ENCODE assay signal across 15 mouse cellular contexts in genomic region chr1:135346891-135347290, GRCm38 (mm10). TPM values are rescaled to one million over a fixed set of nuclear protein-coding genes. Genes with fewer than 3 reads are reported as not detected.
DNase-seq lines count a peak whose midpoint lies in the region; ATAC-seq and TF ChIP-seq lines count a peak whose summit lies in the region.
"Had no signal": no experiment of that assay in that cellular context is flagged by ENCODE, and none has a peak within 500 bp of the region (broad histone marks: within the 10 kb centered on the region; RNA-seq: fewer than 3 reads in every experiment).

No protein-coding gene starts in this region.

- H3K4me2 ChIP-seq in heart, embryonic 13.5 days: no peak overlapping the region
- no peak overlapping the region for H3K4me2 ChIP-seq in lung, postnatal 0 days (replicated peaks; ENCODE audit: low read depth, low read length)
- no peak overlapping the region for H3K4me2 ChIP-seq in intestine, embryonic 16.5 days (ENCODE audit: low read depth, low read length)
- no peak overlapping the region for H3K4me2 ChIP-seq in forebrain, embryonic 16.5 days (ENCODE audit: low read length)
- H3K4me2 ChIP-seq: embryonic facial prominence, embryonic 13.5 days; heart, embryonic 15.5 days; hindbrain, embryonic 15.5 days; liver, embryonic 15.5 days had no signal

- H3K9ac ChIP-seq in heart, embryonic 13.5 days: no peak overlapping the region
- no peak overlapping the region for H3K9ac ChIP-seq in lung, postnatal 0 days (replicated peaks; ENCODE audit: low read depth)
- no peak overlapping the region for H3K9ac ChIP-seq in intestine, embryonic 16.5 days (ENCODE audit: low read depth, low read length)
- H3K9ac ChIP-seq in forebrain, embryonic 16.5 days (replicated peaks; ENCODE audit: low read depth, low read length): no peak overlapping the region
- H3K9ac ChIP-seq: embryonic facial prominence, embryonic 13.5 days; heart, embryonic 15.5 days; hindbrain, embryonic 15.5 days; liver, embryonic 15.5 days had no signal

- H3K36me3 ChIP-seq in heart, embryonic 13.5 days: no peaks in the 10 kb centered on the region
- no peaks in the 10 kb centered on the region for H3K36me3 ChIP-seq in lung, postnatal 0 days (ENCODE audit: insufficient read depth, low read length)
- H3K36me3 ChIP-seq in intestine, embryonic 16.5 days (ENCODE audit: control insufficient read depth, insufficient read depth, low read length): no peaks in the 10 kb centered on the region
- no peaks in the 10 kb centered on the region for H3K36me3 ChIP-seq in forebrain, embryonic 16.5 days (ENCODE audit: control insufficient read depth, insufficient read depth)
- no peaks in the 10 kb centered on the region for H3K36me3 ChIP-seq in hindbrain, embryonic 10.5 days
- H3K36me3 ChIP-seq: embryonic facial prominence, embryonic 13.5 days; G1E; heart, embryonic 15.5 days; hindbrain, embryonic 15.5 days; liver, embryonic 15.5 days had no signal

- intact Hi-C loops in heart, postnatal 10 days (cut with DNase I): no loop called here

- H3K27me3 ChIP-seq in heart, embryonic 13.5 days (replicated peaks): no peaks in the 10 kb centered on the region
- no peaks in the 10 kb centered on the region for H3K27me3 ChIP-seq in lung, postnatal 0 days (replicated peaks; ENCODE audit: insufficient read depth, low read length)
- no peaks in the 10 kb centered on the region for H3K27me3 ChIP-seq in intestine, embryonic 16.5 days (replicated peaks; ENCODE audit: control insufficient read depth, insufficient read depth, low read length)
- no peaks in the 10 kb centered on the region for H3K27me3 ChIP-seq in forebrain, embryonic 16.5 days (replicated peaks; ENCODE audit: control insufficient read depth, insufficient read depth, low read length)
- H3K27me3 ChIP-seq in hindbrain, embryonic 10.5 days (ENCODE audit: insufficient read depth, poor library complexity, severe bottlenecking): no peaks in the 10 kb centered on the region
- H3K27me3 ChIP-seq: embryonic facial prominence, embryonic 13.5 days; heart, embryonic 15.5 days; hindbrain, embryonic 15.5 days; liver, embryonic 15.5 days had no signal

- no peak for TF ChIP-seq EP300 in lung, postnatal 0 days (IDR thresholded peaks at IDR 0.05)

- no peak for TF ChIP-seq CTCF in lung, postnatal 0 days (IDR thresholded peaks at IDR 0.05)
- TF ChIP-seq CTCF in lung, adult 2 months (IDR thresholded peaks at IDR 0.05; ENCODE audit: insufficient read depth, low read length): no peak

- H3K4me3 ChIP-seq in heart, embryonic 13.5 days: no peak overlapping the region
- H3K4me3 ChIP-seq in lung, postnatal 0 days (ENCODE audit: low read depth, low read length): no peak overlapping the region
- no peak overlapping the region for H3K4me3 ChIP-seq in lung, adult 2 months (replicated peaks; ENCODE audit: extremely low read depth, low read depth, low read length)
- no peak overlapping the region for H3K4me3 ChIP-seq in intestine, embryonic 16.5 days (ENCODE audit: low read length)
- H3K4me3 ChIP-seq in forebrain, embryonic 16.5 days (replicated peaks; ENCODE audit: low read length): no peak overlapping the region
- H3K4me3 ChIP-seq in hindbrain, embryonic 10.5 days: no peak overlapping the region
- H3K4me3 ChIP-seq: embryonic facial prominence, embryonic 13.5 days; heart, embryonic 15.5 days; hindbrain, embryonic 15.5 days; liver, embryonic 15.5 days had no signal

- ATAC-seq in heart, embryonic 13.5 days (ENCODE audit: extremely low read depth, insufficient number of reproducible peaks, low FRiP score, low TSS enrichment): no peak
- ATAC-seq in lung, postnatal 0 days: no peak
- ATAC-seq in intestine, embryonic 16.5 days: no peak
- ATAC-seq in forebrain, embryonic 16.5 days: no peak

- peak overlapping the region; percentile 26 for H3K27ac ChIP-seq in heart, embryonic 13.5 days (replicated peaks)
- peak overlapping the region; percentile 74 for H3K27ac ChIP-seq in lung, postnatal 0 days (ENCODE audit: low read length)
- peak overlapping the region; percentile 29; the same call in 1 of the 2 replicates for H3K27ac ChIP-seq in intestine, embryonic 16.5 days (ENCODE audit: low read length)
- no peak overlapping the region for H3K27ac ChIP-seq in forebrain, embryonic 16.5 days (ENCODE audit: low read length)
- no peak overlapping the region for H3K27ac ChIP-seq in hindbrain, embryonic 10.5 days
- H3K27ac ChIP-seq: hindbrain, embryonic 15.5 days; liver, embryonic 15.5 days had no signal

- H3K4me1 ChIP-seq in heart, embryonic 13.5 days: peaks cover 17% of the 10 kb centered on the region
- no peaks in the 10 kb centered on the region for H3K4me1 ChIP-seq in lung, postnatal 0 days (ENCODE audit: insufficient read depth, low read depth, low read length)
- 0 out of 2 replicates have a peak, but pooled peaks cover 4% of the 10 kb centered on the region for H3K4me1 ChIP-seq in lung, adult 2 months (ENCODE audit: control insufficient read depth, insufficient read depth, low read length)
- peaks cover 4% of the 10 kb centered on the region; the same call in 1 of the 2 replicates for H3K4me1 ChIP-seq in intestine, embryonic 16.5 days (ENCODE audit: control insufficient read depth, insufficient read depth, low read length)
- H3K4me1 ChIP-seq in forebrain, embryonic 16.5 days (replicated peaks; ENCODE audit: control insufficient read depth, insufficient read depth, low read length): 0 out of 2 replicates have a peak, but pooled peaks cover 2% of the 10 kb centered on the region
- H3K4me1 ChIP-seq in hindbrain, embryonic 10.5 days (replicated peaks): peaks cover 10% of the 10 kb centered on the region
- H3K4me1 ChIP-seq: hindbrain, embryonic 15.5 days; liver, embryonic 15.5 days had no signal

- 45% methylated on average over 3 of the region's 3 CpGs for WGBS in heart, embryonic 13.5 days
- WGBS in lung, postnatal 0 days: 48% methylated on average over 3 of the region's 3 CpGs
- 60% methylated on average over 3 of the region's 3 CpGs for WGBS in lung, adult 2 months
- WGBS in intestine, embryonic 16.5 days: 66% methylated on average over 3 of the region's 3 CpGs
- 65% methylated on average over 3 of the region's 3 CpGs for WGBS in forebrain, embryonic 16.5 days
- WGBS in hindbrain, embryonic 10.5 days: 57% methylated on average over 3 of the region's 3 CpGs

- no peak for TF ChIP-seq POLR2A in lung, adult 2 months (IDR thresholded peaks at IDR 0.05; ENCODE audit: borderline replicate concordance, extremely low read depth, low read depth, low read length)

- no peaks in the 10 kb centered on the region for H3K9me3 ChIP-seq in heart, embryonic 13.5 days
- H3K9me3 ChIP-seq in lung, postnatal 0 days (ENCODE audit: low read length): no peaks in the 10 kb centered on the region
- H3K9me3 ChIP-seq in intestine, embryonic 16.5 days (ENCODE audit: control insufficient read depth, low read length): no peaks in the 10 kb centered on the region
- H3K9me3 ChIP-seq in forebrain, embryonic 16.5 days (ENCODE audit: control insufficient read depth, low read length): no peaks in the 10 kb centered on the region
- H3K9me3 ChIP-seq in hindbrain, embryonic 10.5 days: no peaks in the 10 kb centered on the region
- H3K9me3 ChIP-seq: embryonic facial prominence, embryonic 13.5 days; G1E; heart, embryonic 15.5 days; hindbrain, embryonic 15.5 days; liver, embryonic 15.5 days had no signal

- DNase-seq in heart, postnatal 10 days: no peak
- no peak for DNase-seq in lung, postnatal 0 days (ENCODE audit: low spot score)
- no peak for DNase-seq in lung, adult 2 months
- no peak for DNase-seq in hindbrain, embryonic 10.5 days (ENCODE audit: low spot score)
- DNase-seq: midbrain, embryonic 14.5 days; thymus, postnatal 4 days had no signal

RNA-seq across cellular contexts. Expression of gene Lmod1, which starts 22.3 kb away (rescaled TPM):
- polyA plus RNA-seq in heart, embryonic 13.5 days (2015; fragmentation: Nextera tagmentation; extraction: Ambion mirVana): 1.2 and 1.4 TPM in 2 replicates
- 1 to 10 TPM; 1.7 to 3.0 TPM for total RNA-seq in heart, postnatal 10 days (2021)
- 2.6 and 2.8 TPM in 2 replicates for polyA plus RNA-seq in lung, postnatal 0 days (2015; fragmentation: Nextera tagmentation; extraction: Ambion mirVana)
- polyA plus RNA-seq in lung, adult 2 months (2012; rRNA removed): 9.3 and 12.9 TPM in 2 replicates
- polyA plus RNA-seq in intestine, embryonic 16.5 days (2015; fragmentation: Nextera tagmentation; extraction: Ambion mirVana): 10.6 and 11.7 TPM in 2 replicates
- polyA plus RNA-seq in forebrain, embryonic 16.5 days (2015; fragmentation: Nextera tagmentation; extraction: Ambion mirVana): 0.15 and 0.21 TPM in 2 replicates
- polyA plus RNA-seq in hindbrain, embryonic 10.5 days (2016; fragmentation: Nextera tagmentation; extraction: Ambion mirVana): 0.50 and 0.66 TPM in 2 replicates
- total RNA-seq: megakaryocyte progenitor cell, adult 5-6 weeks had no signal
- polyA plus RNA-seq: G1E had no signal

RNA-seq across cellular contexts. Expression of gene Shisa4, which starts 28.1 kb away (rescaled TPM):
- polyA plus RNA-seq in heart, embryonic 13.5 days (2015; fragmentation: Nextera tagmentation; extraction: Ambion mirVana): 27.5 and 30.8 TPM in 2 replicates
- total RNA-seq in heart, postnatal 10 days (2021): 1 to 10 TPM; 7.2 to 7.8 TPM
- polyA plus RNA-seq in lung, postnatal 0 days (2015; fragmentation: Nextera tagmentation; extraction: Ambion mirVana): 19.2 and 20.0 TPM in 2 replicates
- 14.0 and 16.7 TPM in 2 replicates for polyA plus RNA-seq in lung, adult 2 months (2012; rRNA removed)
- 19.3 and 22.4 TPM in 2 replicates for polyA plus RNA-seq in intestine, embryonic 16.5 days (2015; fragmentation: Nextera tagmentation; extraction: Ambion mirVana)
- polyA plus RNA-seq in forebrain, embryonic 16.5 days (2015; fragmentation: Nextera tagmentation; extraction: Ambion mirVana): 84.9 and 102 TPM in 2 replicates
- polyA plus RNA-seq in hindbrain, embryonic 10.5 days (2016; fragmentation: Nextera tagmentation; extraction: Ambion mirVana): 63.3 and 72.2 TPM in 2 replicates
- total RNA-seq: megakaryocyte progenitor cell, adult 5-6 weeks had no signal
- polyA plus RNA-seq: G1E had no signal

RNA-seq across cellular contexts. Expression of gene Timm17a, which starts 33.3 kb away (rescaled TPM):
- 313 and 356 TPM in 2 replicates for polyA plus RNA-seq in heart, embryonic 13.5 days (2015; fragmentation: Nextera tagmentation; extraction: Ambion mirVana)
- 100 to 1,000 TPM; 406 to 428 TPM for total RNA-seq in heart, postnatal 10 days (2021)
- polyA plus RNA-seq in lung, postnatal 0 days (2015; fragmentation: Nextera tagmentation; extraction: Ambion mirVana): 164 and 186 TPM in 2 replicates
- 29.6 and 51.9 TPM in 2 replicates for polyA plus RNA-seq in lung, adult 2 months (2012; rRNA removed)
- polyA plus RNA-seq in intestine, embryonic 16.5 days (2015; fragmentation: Nextera tagmentation; extraction: Ambion mirVana): 247 and 268 TPM in 2 replicates
- 144 and 154 TPM in 2 replicates for polyA plus RNA-seq in forebrain, embryonic 16.5 days (2015; fragmentation: Nextera tagmentation; extraction: Ambion mirVana)
- 193 and 199 TPM in 2 replicates for polyA plus RNA-seq in hindbrain, embryonic 10.5 days (2016; fragmentation: Nextera tagmentation; extraction: Ambion mirVana)

Comparison
In these comparisons a context has a peak if more than half of its experiments do, and no peak if none do; other contexts are left out.
1. H3K27ac ChIP-seq: peak in heart, embryonic 13.5 days (single experiment), lung, postnatal 0 days (single experiment) and intestine, embryonic 16.5 days (single experiment); none in forebrain, embryonic 16.5 days (single experiment) and hindbrain, embryonic 10.5 days (single experiment).